Mouse (Mus musculus) kidney, embryonic 14.5 days (tissue): ENCODE measurements at regions not wholly inside any gene's neighbourhood (a gene's known extent, or its start where the extent isn't known, plus 50 kb on each side); places are given as distances from the start of the nearest gene placed in this dataset.

Source experiments
- ATAC-seq: fragments of 200-750 bp; cut with Nextera tagmentation; 2 replicates; pipeline ENCODE4 v1.8.0; 2017; ENCODE audit warnings: moderate number of reproducible peaks, mild to moderate bottlenecking, moderate TSS enrichment, moderate library complexity; ENCODE audit not compliant: low FRiP score, low TSS enrichment
- H3K27ac ChIP-seq: fragments of 300-500 bp; sonication (generic); 2 replicates; pipeline ENCODE4 v1.5.1; 2014; ENCODE audit warnings: low read depth, mild to moderate bottlenecking, low read length, moderate library complexity, mixed read lengths
- H3K27me3 ChIP-seq: fragments of 300-500 bp; sonication (generic); 2 replicates; pipeline ENCODE4 v1.6.1; 2014; ENCODE audit warnings: mild to moderate bottlenecking, low read length; ENCODE audit not compliant: control insufficient read depth, insufficient read depth
- H3K36me3 ChIP-seq: fragments of 300-500 bp; sonication (generic); 2 replicates; pipeline ENCODE4 v1.6.1; 2014; ENCODE audit warnings: low read length, mixed read lengths; ENCODE audit not compliant: control insufficient read depth, insufficient read depth
- H3K4me1 ChIP-seq: fragments of 300-500 bp; sonication (generic); 2 replicates; pipeline ENCODE4 v1.6.1; 2014; ENCODE audit warnings: low read length, mixed read lengths; ENCODE audit not compliant: control insufficient read depth, insufficient read depth
- H3K4me2 ChIP-seq: fragments of 300-500 bp; sonication (generic); replicated peaks from 2 replicates; pipeline ENCODE4 v1.6.1; 2014; ENCODE audit warnings: low read depth, mild to moderate bottlenecking, low read length
- H3K4me3 ChIP-seq: fragments of 300-500 bp; sonication (generic); 2 replicates; pipeline ENCODE4 v1.5.1; 2014; ENCODE audit warnings: mild to moderate bottlenecking, low read length
- H3K9ac ChIP-seq: fragments of 300-500 bp; sonication (generic); 2 replicates; pipeline ENCODE4 v1.6.1; 2014; ENCODE audit warnings: low read depth, mild to moderate bottlenecking, low read length, moderate library complexity
- H3K9me3 ChIP-seq: fragments of 300-500 bp; sonication (generic); 2 replicates; pipeline ENCODE4 v1.6.1; 2016; ENCODE audit warnings: low read length; ENCODE audit not compliant: control insufficient read depth
- WGBS: fragments of 180-500 bp; shearing (Covaris S2); extraction: QIAGEN DNeasy Blood & Tissue Kit; methylation state at CpG from one replicate; pipeline ENCODE4 v1.1.7; 2014; 5-methylcytosine and 5-hydroxymethylcytosine counted together

- no peak overlapping the region for H3K4me2 ChIP-seq
- 76% methylated on average over 6 of the region's 6 CpGs for WGBS
- H3K27ac ChIP-seq = no peak overlapping the region
- no peaks in the 10 kb centered on the region for H3K27me3 ChIP-seq
- H3K4me3 ChIP-seq = no peak overlapping the region
- H3K4me1 ChIP-seq = no peaks in the 10 kb centered on the region
- H3K9ac ChIP-seq = no peak overlapping the region
- H3K36me3 ChIP-seq = no peaks in the 10 kb centered on the region
- ATAC-seq = no peak
- no peaks in the 10 kb centered on the region for H3K9me3 ChIP-seq
Observed at GRCm38 (mm10) chr13:90510479-90510878, 394.7 kb downstream of the Atp6ap1l start.

GRCm38 (mm10) chr13:90503188-90503587, 402.0 kb downstream of the Atp6ap1l start:
- Histone ChIP-seq H3K9ac (no peak overlapping the region), H3K27me3 (no peaks in the 10 kb centered on the region), H3K4me1 (no peaks in the 10 kb centered on the region), H3K9me3 (no peaks in the 10 kb centered on the region), H3K4me2 (no peak overlapping the region), H3K36me3 (no peaks in the 10 kb centered on the region), H3K4me3 (no peak overlapping the region), H3K27ac (no peak overlapping the region)
- no peak for ATAC-seq
- 91% methylated on average over 2 of the region's 2 CpGs for WGBS

GRCm38 (mm10) chr13:90502141-90502540, 403.0 kb downstream of the Atp6ap1l start:
- no peak overlapping the region for H3K9ac ChIP-seq
- no peaks in the 10 kb centered on the region for H3K27me3 ChIP-seq
- no peaks in the 10 kb centered on the region for H3K36me3 ChIP-seq
- H3K4me1 ChIP-seq = no peaks in the 10 kb centered on the region
- 75% methylated on average over 1 of the region's 1 CpGs for WGBS
- no peaks in the 10 kb centered on the region for H3K9me3 ChIP-seq
- no peak overlapping the region for H3K4me2 ChIP-seq
- H3K27ac ChIP-seq = no peak overlapping the region
- no peak overlapping the region for H3K4me3 ChIP-seq
- ATAC-seq = peak; percentile 81; the same call in 1 of the 2 replicates

- Histone ChIP-seq H3K9me3 (no peaks in the 10 kb centered on the region), H3K36me3 (no peaks in the 10 kb centered on the region)
- WGBS = 80% methylated on average over 3 of the region's 3 CpGs
Observed at GRCm38 (mm10) chr13:90498978-90499377, 406.2 kb downstream of the Atp6ap1l start.

GRCm38 (mm10) chr13:90497573-90497972, 407.6 kb downstream of the Atp6ap1l start:
- no peak overlapping the region for H3K27ac ChIP-seq
- H3K9ac ChIP-seq = no peak overlapping the region
- 39% methylated on average over 2 of the region's 2 CpGs for WGBS
- no peaks in the 10 kb centered on the region for H3K36me3 ChIP-seq
- no peak for ATAC-seq
- no peak overlapping the region for H3K4me2 ChIP-seq
- no peak overlapping the region for H3K4me3 ChIP-seq
- no peaks in the 10 kb centered on the region for H3K27me3 ChIP-seq
- H3K9me3 ChIP-seq = no peaks in the 10 kb centered on the region
- H3K4me1 ChIP-seq = no peaks in the 10 kb centered on the region

More at GRCm38 (mm10) chr13:90498978-90499377, 406.2 kb downstream of the Atp6ap1l start:
- Histone ChIP-seq H3K27ac (no peak overlapping the region), H3K4me2 (no peak overlapping the region), H3K9ac (no peak overlapping the region), H3K27me3 (no peaks in the 10 kb centered on the region), H3K4me3 (no peak overlapping the region), H3K4me1 (no peaks in the 10 kb centered on the region)
- no peak for ATAC-seq

- Histone ChIP-seq H3K27ac (no peak overlapping the region), H3K9ac (no peak overlapping the region), H3K36me3 (no peaks in the 10 kb centered on the region), H3K4me2 (no peak overlapping the region), H3K27me3 (no peaks in the 10 kb centered on the region), H3K4me3 (no peak overlapping the region), H3K9me3 (no peaks in the 10 kb centered on the region), H3K4me1 (no peaks in the 10 kb centered on the region)
- no peak for ATAC-seq
- 48% methylated on average over 1 of the region's 1 CpGs for WGBS
Observed at GRCm38 (mm10) chr13:90493696-90494095, 404.3 kb upstream of the Xrcc4 start.

- no peak overlapping the region for H3K27ac ChIP-seq
- no peaks in the 10 kb centered on the region for H3K27me3 ChIP-seq
- H3K4me3 ChIP-seq = no peak overlapping the region
- H3K4me1 ChIP-seq = no peaks in the 10 kb centered on the region
- no peak overlapping the region for H3K4me2 ChIP-seq
- no peak overlapping the region for H3K9ac ChIP-seq
- no peaks in the 10 kb centered on the region for H3K36me3 ChIP-seq
- H3K9me3 ChIP-seq = no peaks in the 10 kb centered on the region
- ATAC-seq = peak; percentile 60; the same call in 1 of the 2 replicates
- 27% methylated on average over 8 of the region's 8 CpGs for WGBS
Observed at GRCm38 (mm10) chr13:90490991-90491951, 401.9 kb upstream of the Xrcc4 start.

GRCm38 (mm10) chr13:90480484-90480883, 391.1 kb upstream of the Xrcc4 start:
- no peak for ATAC-seq
- Histone ChIP-seq H3K27me3 (no peaks in the 10 kb centered on the region), H3K9ac (no peak overlapping the region), H3K27ac (no peak overlapping the region), H3K9me3 (no peaks in the 10 kb centered on the region), H3K36me3 (no peaks in the 10 kb centered on the region), H3K4me1 (no peaks in the 10 kb centered on the region), H3K4me2 (no peak overlapping the region), H3K4me3 (no peak overlapping the region)
- 87% methylated on average over 4 of the region's 4 CpGs for WGBS

GRCm38 (mm10) chr13:90476880-90477279, 387.5 kb upstream of the Xrcc4 start:
- Histone ChIP-seq H3K4me1 (no peaks in the 10 kb centered on the region), H3K4me3 (no peak overlapping the region), H3K4me2 (no peak overlapping the region), H3K36me3 (no peaks in the 10 kb centered on the region), H3K9ac (no peak overlapping the region), H3K9me3 (no peaks in the 10 kb centered on the region), H3K27me3 (no peaks in the 10 kb centered on the region), H3K27ac (no peak overlapping the region)
- ATAC-seq = no peak
- WGBS = 89% methylated on average over 2 of the region's 2 CpGs
